Mouse (Mus musculus): ENCODE measurements around the gene Tab1.
A peak's percentile ranks its signal among the peaks of the same experiment; 100 is the strongest.

Tab1 gene

DNA sequence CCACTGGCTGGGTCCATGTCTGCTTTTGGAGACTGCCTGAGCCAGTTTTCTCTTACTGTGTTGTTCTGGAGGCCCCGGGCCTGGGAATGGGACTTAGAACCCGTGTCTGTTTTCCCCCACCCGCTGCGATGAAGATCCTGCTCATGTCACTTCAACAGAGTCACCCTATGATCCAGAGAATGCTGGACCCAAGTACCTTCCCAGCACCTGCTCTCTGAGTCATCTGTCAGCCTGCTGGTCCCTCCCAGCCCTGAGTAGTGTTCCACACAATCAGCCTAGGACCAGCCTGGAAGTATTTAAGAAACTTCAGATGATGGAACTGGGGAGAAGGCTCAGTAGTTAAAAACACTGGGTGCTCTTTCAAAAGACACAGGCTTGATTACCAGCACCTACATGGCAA lies 30.8 kb downstream of the Tab1 start:
- no peak for DNase-seq

GRCm38 (mm10) chr15:80165396-80165795 lies 32.5 kb downstream of the Tab1 start:
- DNase-seq = peak; percentile 77

DNA sequence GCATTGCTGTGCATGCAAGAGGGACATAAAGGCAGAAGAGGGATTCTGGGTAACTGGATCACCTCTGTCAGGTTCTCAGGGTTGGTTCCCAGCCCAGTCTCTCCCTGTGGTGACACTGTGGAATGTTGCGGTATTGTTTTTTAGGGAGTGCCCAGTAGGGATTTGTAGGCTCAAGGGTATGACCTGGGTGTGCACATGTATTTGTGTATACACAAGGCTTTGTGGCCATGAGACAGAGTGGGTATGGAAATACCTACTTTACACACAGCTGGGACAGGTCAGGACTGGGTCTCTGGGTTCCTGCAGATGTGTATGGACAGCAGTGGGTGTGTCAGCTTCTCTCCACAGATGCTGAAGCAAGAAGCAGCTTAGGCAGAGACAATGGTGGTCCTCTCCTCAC lies 36.6 kb downstream of the Tab1 start:
- DNase-seq = no peak

DNA sequence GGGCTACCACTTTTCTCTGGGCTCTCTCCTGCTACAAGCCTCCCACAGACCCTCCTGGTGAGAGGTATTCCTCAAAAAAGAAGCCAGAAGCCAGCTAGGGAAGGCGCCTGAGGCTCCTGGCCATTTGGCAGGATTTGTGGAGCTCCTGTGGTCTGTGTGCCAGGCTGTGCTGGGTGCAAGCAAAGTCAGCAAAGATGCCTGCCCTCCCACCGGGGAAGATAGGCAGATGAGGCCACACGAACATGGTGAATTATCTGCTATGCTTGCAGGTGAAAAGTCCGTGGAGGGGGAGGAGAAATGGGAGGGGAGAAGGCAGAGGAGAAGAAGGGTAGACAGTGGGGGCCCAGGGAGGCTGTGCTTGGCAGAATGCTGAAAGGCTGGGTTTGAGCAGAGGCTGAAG lies 37.4 kb downstream of the Tab1 start:
- peak; percentile 54 for DNase-seq

DNA sequence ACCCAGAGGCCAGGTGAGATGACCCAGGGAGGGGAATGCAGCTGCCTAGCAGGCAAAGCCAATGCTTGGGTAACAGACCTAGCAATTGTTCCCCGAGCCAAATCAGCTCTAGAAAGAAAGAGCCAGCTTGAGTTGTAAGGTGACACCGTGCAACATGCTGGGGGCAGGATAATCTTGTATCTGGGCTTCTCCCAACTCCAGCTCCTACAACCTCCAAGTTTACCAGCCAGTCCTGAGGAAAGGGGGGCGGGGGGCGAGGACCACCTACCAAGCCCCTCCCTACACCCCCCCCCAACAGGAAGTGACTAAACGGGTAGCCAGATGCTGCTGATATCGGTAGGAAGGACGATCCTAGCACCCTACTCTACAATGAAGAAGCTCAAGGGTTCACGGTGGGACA lies 38.4 kb downstream of the Tab1 start:
- DNase-seq = no peak

GRCm38 (mm10) chr15:80171791-80172190 lies 38.9 kb downstream of the Tab1 start:
- no peak for DNase-seq

DNA sequence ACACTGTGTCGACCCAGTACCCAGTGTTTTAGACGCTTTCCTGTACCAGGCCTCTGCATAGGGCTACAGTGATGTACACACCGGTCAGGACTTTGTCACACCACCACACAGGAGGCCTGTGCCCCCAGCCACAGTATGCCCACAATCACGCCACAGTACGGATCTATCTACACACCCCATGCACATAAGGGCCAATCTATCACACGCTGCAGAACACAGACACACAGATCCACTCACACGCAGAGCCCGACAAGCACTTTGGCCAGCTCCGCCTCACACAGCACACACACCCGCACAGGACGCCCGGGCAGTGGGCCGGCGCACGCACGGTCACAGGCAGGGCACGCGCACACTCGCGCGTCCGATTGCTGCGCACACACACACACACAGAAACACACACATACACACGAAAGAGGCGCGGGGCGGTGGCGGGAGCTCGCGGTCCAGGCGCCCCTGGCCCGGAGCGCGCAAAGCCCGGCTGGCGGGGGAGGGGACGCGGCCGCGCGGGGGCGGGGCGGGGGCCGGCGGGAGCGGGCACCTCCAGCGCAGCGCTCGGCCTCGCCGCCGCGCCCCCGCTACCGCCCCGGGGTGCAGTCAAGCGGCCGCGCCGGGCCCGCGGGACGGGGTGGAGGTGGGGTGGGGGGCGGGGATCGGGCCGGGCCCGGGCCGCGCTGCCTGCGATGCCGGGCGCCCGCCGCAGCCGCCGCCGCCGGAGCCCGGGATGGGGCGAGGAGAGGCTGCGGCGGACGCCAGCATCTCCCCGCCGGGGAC lies 40.3 kb downstream of the Tab1 start, which contains the start of gene Mgat3:
TSS of gene Mgat3 (plus strand) at position 721 of the 771 bp plus-strand sequence.
- peak; percentile 70 for DNase-seq

- DNase-seq = peak; percentile 58
Observed at GRCm38 (mm10) chr15:80173781-80174597, 41.1 kb downstream of the Tab1 start.

GRCm38 (mm10) chr15:80174598-80174875 lies 41.6 kb downstream of the Tab1 start:
- peak; percentile 46 for DNase-seq

DNA sequence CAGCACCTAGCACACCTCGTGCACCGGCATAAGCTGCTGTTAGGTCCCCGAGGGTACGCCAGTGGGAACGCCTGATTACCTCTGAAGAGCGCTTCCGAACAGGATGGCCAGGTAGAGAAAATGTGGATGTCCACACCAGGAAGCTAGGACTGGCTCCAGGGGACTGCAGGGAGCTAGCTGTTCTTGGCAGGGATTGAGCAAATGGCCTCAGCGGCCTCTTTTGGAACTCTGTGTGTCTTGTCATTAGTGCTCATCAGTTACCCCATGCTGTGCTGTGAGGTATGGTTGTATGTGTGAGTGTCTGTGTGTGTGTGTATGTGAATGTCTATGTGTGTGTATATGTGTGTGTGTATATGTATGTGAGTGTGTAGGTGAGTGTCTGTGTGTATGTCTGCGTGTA lies 42.4 kb downstream of the Tab1 start:
- peak; percentile 69 for DNase-seq

- no peak for DNase-seq
Observed at GRCm38 (mm10) chr15:80175756-80176155, 42.8 kb downstream of the Tab1 start.

DNA sequence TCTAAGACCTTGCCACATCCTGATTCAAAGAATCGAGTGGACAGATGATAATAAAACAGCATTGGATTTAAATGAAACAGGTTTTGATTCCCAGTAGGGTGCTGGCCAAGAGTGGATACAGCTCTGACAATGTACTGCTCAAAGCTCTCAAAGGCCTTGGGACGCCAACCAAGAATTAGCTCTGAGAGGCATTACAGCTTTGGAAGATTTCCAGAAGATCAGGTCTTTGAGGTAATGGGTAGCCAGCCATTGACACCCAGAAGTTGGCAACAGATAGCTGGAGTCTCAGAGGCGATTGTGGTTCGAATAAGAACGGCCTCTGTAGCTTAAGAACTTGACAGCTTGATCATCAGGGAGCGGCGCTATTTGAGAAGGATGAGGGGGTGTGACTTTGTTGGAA lies 48.6 kb downstream of the Tab1 start:
- DNase-seq = no peak

GRCm38 (mm10) chr15:80182072-80182700 lies 49.3 kb downstream of the Tab1 start:
- DNase-seq = no peak

DNA sequence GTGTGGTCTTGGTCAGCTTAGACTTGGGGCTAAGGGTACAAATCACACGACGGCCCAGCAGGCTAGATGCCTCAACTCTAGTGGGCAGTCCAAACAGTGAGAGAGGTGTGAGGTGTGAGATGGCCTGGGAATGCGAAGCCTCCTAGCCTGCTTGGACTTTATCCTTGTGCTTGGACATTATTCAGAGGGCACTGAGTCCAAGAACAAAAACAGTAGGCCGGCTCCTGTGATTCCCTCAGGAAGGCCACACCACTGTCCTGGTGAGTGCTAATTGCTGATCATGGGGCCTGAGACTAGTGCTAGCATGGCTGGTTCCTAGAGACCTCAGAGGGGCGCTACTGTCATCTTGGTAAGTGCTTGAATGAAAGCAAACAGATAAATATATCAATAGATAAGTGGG lies 56.0 kb downstream of the Tab1 start:
- DNase-seq = no peak

DNA sequence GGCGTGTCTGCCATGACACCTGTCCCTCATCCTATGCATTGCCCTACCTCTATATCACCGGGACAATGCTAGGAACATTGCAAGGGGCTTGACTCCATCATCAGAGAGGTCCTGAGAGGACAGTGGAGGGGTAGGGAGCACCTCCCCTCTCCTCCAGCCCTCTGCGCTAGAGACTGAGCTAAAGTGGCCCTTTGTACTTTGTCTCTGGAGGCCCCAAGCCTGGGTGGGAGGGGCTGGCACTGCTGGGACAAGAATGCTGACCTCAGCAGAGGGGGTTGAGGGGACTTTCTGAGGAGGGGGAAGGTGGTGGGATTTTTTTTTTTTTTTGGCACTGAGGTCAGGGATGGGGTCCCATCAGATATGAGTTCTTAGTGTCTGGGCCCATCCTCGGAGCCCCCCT lies 57.1 kb downstream of the Tab1 start:
- DNase-seq = no peak

GRCm38 (mm10) chr15:80191585-80192245 lies 58.8 kb downstream of the Tab1 start:
- DNase-seq = no peak

DNA sequence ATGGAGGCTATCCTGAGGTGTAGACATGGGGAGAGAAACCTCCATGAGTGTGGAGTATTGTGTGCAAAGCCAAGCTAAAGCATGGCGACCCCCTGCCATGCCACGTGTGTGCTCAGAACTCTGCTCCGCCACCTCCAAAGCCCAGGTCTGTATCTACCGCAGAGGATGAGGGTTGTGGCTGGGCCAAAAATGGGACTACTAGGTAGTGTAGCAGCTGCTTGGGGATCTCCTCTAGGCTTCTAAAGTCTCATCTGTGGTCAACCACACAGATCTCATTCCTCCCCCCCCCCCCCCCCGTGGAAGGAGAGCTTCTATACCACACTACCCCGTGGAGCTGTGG lies 59.3 kb downstream of the Tab1 start:
- no peak for DNase-seq

- no peak for DNase-seq
Observed at GRCm38 (mm10) chr15:80192847-80193246, 59.9 kb downstream of the Tab1 start.

- DNase-seq = no peak
Observed at GRCm38 (mm10) chr15:80199556-80199955, 66.6 kb downstream of the Tab1 start.

DNA sequence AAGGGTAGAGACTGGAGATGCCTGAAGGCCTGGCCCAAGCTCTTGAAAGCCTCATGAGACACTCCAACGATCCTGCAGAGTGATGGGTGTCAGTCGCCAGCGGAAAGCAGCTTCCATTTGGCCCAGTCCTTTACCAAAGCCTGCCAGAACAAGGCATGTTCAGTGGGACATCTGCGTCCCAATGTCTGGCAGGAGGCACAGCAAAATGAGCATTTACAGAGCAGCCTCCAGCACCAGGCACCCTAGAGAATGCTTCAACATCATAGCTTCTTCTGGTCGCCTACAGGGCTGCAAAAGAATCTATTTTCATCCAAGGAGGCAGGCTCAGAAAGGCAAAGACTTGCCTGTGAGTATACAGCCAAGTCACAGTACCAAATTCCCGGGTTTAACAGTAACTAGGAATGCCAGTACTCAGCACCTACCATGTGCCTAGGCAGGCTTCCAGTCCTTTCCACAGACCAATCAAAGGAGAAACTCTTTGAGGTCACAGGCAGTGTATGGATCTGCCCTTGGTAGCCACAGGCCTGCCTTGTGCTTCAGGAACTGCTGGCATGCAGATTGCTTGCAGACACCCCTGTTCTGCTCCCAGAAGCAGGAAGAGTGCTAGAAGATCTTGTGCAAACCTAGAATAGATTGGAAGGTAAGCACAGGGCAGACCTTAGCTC lies 69.3 kb downstream of the Tab1 start:
- no peak for DNase-seq

GRCm38 (mm10) chr15:80203406-80203805 lies 70.5 kb downstream of the Tab1 start:
- DNase-seq = no peak

DNA sequence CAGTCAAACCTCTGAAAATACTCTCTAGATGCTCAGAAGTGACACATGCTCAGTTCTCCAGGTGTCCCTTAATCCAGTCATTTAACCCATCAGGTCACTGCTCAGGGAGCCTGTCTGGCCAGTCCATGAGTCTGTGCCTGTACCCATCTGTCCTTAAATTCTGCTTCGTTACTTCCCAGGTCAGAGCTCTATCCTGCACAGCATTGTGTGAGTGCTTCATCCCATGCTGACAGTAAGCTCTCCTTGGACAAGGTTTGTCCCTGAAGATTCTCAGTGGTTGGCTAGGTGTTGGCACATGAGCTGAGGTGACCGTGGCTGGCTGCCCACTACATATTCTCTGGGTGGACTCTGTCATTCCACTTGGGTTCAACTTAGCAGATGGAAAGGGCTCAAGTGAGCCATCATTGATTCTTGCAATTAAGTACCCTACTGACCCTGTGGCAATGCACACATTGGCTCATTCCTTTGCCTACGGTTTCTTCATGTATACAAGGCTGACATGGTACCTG lies 73.2 kb downstream of the Tab1 start:
- DNase-seq = no peak

GRCm38 (mm10) chr15:80208446-80208845 lies 75.5 kb downstream of the Tab1 start:
- no peak for DNase-seq
